Mouse (Mus musculus): ENCODE data around the gene Gm17662.

Gm17662 gene

GRCm38 (mm10) chr4:104857029-104857428 is at the start of gene Gm17662:
Gm17662 (plus strand) TSS chr4:104857329.
- in situ Hi-C loops (cut with MseI, MboI) = no loop called here

GRCm38 (mm10) chr4:104810710-104811286 is 46.3 kb upstream of the Gm17662 start:
- in situ Hi-C loops (cut with MseI, MboI) = no loop called here

GRCm38 (mm10) chr4:104813617-104814016 is 43.5 kb upstream of the Gm17662 start:
- in situ Hi-C loops (cut with MseI, MboI) = no loop called here

- in situ Hi-C loops (cut with MseI, MboI) = no loop called here
These were observed 40.5 kb upstream of the Gm17662 start for GRCm38 (mm10) chr4:104816519-104817232.

- in situ Hi-C loops (cut with MseI, MboI) = no loop called here
These were observed 39.6 kb upstream of the Gm17662 start for GRCm38 (mm10) chr4:104817509-104817908.

- in situ Hi-C loops (cut with MseI, MboI) = no loop called here
These were observed 38.1 kb upstream of the Gm17662 start for GRCm38 (mm10) chr4:104818986-104819385.

GRCm38 (mm10) chr4:104819891-104820290 is 37.2 kb upstream of the Gm17662 start:
- in situ Hi-C loops (cut with MseI, MboI) = no loop called here

GRCm38 (mm10) chr4:104823597-104824101 is 33.5 kb upstream of the Gm17662 start:
- in situ Hi-C loops (cut with MseI, MboI) = no loop called here

GRCm38 (mm10) chr4:104824381-104825077 is 32.6 kb upstream of the Gm17662 start:
- in situ Hi-C loops (cut with MseI, MboI) = no loop called here

- in situ Hi-C loops (cut with MseI, MboI) = no loop called here
These were observed 28.2 kb upstream of the Gm17662 start for GRCm38 (mm10) chr4:104828939-104829338.

GRCm38 (mm10) chr4:104835096-104835495 is 22.0 kb upstream of the Gm17662 start:
- in situ Hi-C loops (cut with MseI, MboI) = no loop called here

GRCm38 (mm10) chr4:104838342-104838741 is 18.8 kb upstream of the Gm17662 start:
- in situ Hi-C loops (cut with MseI, MboI) = no loop called here

GRCm38 (mm10) chr4:104842204-104842603 is 14.9 kb upstream of the Gm17662 start:
- in situ Hi-C loops (cut with MseI, MboI) = no loop called here

- in situ Hi-C loops (cut with MseI, MboI) = no loop called here
These were observed 13.6 kb upstream of the Gm17662 start for GRCm38 (mm10) chr4:104843546-104843945.

GRCm38 (mm10) chr4:104855216-104855615 is 1.9 kb upstream of the Gm17662 start:
- in situ Hi-C loops (cut with MseI, MboI) = no loop called here

GRCm38 (mm10) chr4:104857823-104858222 is 694 bp downstream of the Gm17662 start:
- in situ Hi-C loops (cut with MseI, MboI) = no loop called here

- in situ Hi-C loops (cut with MseI, MboI) = no loop called here
These were observed 4.1 kb downstream of the Gm17662 start for GRCm38 (mm10) chr4:104861241-104861640.

GRCm38 (mm10) chr4:104864397-104864796 is 7.3 kb downstream of the Gm17662 start:
- in situ Hi-C loops (cut with MseI, MboI) = no loop called here

- in situ Hi-C loops (cut with MseI, MboI) = no loop called here
These were observed 12.5 kb downstream of the Gm17662 start for GRCm38 (mm10) chr4:104869581-104869980.

- in situ Hi-C loops (cut with MseI, MboI) = no loop called here
These were observed 13.1 kb downstream of the Gm17662 start for GRCm38 (mm10) chr4:104870196-104870595.

- in situ Hi-C loops (cut with MseI, MboI) = no loop called here
These were observed 18.7 kb downstream of the Gm17662 start for GRCm38 (mm10) chr4:104875832-104876231.

GRCm38 (mm10) chr4:104876323-104876722 is 19.2 kb downstream of the Gm17662 start, which contains the start of gene C8a:
C8a (minus strand) TSS chr4:104876398.
- in situ Hi-C loops (cut with MseI, MboI) = no loop called here
